Mouse (Mus musculus) right cerebral cortex, postnatal 10 days (tissue): ENCODE measurements around the gene Art2b.
"Not testable (repeated sequence)": the region's sequence is repeated elsewhere in the genome, so short reads cannot be mapped to it uniquely, and the experiment has no call there.

Experiments
- DNase-seq, 2 experiments: peaks; one replicate each; pipeline ENCODE4 v3.0.0; 2021; ENCODE audit warnings: low spot score in 2 of 2

Gene Art2b

DNA sequence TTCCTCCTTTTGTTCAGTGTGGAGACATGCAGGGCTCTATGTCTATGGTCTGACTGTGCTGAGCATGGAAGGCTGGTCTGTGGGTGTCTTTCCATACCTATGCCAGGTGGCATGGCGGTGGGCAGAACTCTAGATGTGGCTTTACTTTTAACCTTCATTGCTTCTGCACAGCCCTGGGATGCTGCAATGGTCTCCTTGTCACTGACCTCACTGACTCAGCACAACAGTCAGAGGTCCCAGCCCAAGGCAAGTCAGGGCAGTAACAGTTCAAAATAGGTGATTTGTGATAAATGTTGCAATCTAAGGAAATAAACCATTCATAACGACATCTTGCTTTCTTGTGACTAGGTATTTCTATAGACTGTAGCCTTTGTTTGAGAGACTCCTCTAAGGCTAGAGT lies 21.3 kb downstream of the Art2b start:
- no peak for DNase-seq

DNA sequence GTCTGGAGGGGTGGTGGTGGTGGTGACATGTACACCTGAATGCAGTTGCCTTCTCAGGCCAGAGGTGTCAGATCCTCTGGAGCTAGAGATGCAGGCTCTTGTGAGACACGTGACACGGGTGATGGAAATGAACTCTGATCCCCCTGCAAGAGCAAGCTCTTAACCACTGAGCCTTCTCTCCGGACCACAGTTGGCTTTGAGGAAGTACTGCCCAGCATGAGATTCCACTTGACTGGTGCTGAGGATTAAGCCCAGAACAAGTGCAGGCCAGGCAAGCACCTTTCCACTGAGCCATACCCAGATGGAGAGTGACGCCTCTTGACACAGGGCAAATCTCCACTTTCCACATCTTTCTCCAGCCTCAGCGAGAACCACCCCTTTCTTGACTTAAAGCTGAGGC lies 26.0 kb downstream of the Art2b start:
- DNase-seq = not testable (repeated sequence)

DNA sequence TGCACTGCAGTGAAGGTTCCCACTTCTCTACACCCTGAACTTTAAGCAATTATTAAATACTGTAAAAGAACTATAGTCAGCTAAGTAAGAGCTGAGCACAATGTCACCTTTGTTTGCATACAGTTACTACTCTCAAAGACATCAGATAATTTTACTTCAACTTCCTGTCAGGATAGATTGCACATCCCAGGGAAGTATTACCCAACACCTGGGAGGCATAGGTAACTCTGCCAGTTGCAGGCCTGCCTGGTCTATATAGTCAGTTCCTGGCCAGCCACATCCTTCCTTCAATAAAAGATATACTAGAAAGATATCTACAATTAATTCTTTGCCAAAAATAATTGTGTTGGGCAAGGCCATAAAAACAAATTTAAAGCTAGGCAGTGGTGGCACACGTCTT lies 28.0 kb downstream of the Art2b start:
- DNase-seq = no peak

DNA sequence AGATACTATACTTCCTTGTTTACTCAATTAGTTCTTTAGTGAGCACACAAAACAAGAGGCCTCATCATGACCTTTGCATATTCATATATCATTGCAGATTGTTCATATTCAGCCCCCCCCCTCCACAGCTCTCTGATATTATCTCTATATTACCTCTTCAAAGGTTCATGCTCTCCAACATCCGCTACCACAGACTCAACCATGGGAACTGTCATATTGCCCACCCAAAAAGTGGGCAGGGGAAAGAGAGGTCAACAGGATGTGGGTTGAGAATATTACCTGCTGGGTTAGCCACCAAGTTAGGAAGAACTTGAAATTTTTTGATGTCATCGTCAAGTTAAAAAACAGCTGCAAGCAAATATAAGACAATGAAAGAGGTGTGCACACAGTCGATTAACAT lies 29.9 kb downstream of the Art2b start:
- not testable (repeated sequence) for DNase-seq

DNA sequence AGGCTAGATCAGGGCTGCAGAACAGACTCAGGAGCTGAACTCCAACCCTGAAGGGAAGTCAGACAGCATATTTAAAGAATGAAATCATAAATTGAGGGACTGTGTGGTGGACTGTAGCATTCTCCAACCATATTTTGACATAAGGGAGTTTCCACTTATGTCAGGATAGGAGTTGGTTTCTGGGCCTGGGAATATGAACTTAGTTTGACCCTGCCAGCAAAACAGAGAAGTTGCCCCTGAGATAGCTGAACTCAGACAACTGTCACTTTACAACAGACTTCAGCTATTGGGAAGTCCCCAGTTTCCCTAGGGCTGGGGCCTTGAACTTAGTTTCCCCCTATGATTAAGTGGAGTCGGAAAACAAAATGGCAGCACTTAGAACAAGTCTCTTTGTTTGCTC lies 33.9 kb downstream of the Art2b start:
- no peak for DNase-seq

DNA sequence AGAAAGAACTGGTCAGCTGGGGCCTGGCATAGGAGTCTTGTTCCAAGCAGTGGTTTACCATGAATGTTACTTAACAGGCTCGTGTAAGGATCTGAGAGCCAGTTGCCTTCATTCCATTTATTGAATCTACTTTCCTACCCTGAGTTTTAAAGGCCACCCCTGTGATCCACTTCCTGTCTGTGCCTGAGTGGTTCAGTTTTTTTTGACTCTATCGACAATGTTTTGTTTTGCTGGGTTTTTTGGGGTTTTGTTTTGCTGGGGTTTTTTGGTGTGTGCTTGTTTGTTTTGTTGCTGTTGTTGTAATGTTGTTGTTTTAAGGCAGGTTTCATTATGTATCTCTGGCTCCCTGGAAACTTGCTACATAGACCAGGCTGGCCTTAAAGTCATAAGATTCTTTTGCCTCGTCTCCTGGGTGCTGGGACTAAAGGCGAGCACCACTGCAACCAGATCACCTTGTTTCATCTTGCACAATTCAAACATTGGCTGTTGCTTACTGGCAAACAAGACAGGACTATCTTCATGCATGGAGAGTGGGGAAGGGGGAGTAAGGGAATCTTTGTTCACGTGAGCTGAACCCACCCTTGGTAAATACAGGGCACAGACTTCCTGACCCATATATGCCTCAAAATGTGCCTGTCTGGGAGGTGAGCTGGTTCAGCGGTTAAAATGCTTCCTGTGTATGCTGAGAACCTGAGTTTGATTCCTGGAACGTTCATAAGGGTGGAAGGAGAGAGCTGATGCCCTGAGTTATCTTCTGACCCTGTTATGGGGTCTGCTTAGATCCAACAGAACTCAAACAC lies 34.5 kb downstream of the Art2b start:
- no peak for DNase-seq

DNA sequence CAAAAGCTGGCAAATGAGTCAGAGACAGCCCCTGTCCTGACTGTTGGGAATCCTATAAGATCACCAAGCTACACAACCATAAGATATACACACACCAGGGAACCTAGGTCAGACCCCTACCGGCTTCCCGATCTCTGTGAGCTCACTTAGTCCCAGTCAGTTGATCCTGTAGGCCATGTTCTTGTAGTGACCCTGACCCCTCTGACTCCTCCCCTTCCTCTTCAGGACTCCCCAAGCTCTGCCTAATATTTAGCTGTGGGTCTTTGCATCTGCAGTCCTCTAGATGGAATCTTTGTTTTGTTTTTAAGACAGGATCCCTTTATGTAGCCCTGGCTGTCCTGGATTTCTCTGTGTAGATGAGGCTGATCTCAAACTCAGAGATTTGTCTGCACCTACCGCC lies 36.1 kb downstream of the Art2b start:
- no peak for DNase-seq

DNA sequence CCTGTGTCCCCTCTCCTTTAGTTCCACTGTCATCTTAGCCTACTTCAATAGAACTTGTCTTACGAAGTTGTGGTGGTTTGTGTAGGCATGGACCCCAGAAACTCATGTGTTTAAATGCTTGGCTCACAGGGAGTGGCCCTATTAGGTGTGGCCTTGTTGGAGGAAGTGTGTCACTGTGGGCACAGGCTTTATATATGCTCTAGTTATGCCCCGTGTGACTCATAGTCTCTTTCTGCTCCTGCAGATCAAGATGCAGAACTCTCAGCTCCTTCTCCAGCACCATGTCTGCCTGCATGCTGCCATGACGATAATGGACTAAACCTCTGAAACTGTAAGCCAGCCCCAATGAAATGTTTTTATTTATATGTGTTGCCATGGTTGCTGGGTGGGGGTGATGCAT lies 37.7 kb downstream of the Art2b start:
- no peak for DNase-seq

DNA sequence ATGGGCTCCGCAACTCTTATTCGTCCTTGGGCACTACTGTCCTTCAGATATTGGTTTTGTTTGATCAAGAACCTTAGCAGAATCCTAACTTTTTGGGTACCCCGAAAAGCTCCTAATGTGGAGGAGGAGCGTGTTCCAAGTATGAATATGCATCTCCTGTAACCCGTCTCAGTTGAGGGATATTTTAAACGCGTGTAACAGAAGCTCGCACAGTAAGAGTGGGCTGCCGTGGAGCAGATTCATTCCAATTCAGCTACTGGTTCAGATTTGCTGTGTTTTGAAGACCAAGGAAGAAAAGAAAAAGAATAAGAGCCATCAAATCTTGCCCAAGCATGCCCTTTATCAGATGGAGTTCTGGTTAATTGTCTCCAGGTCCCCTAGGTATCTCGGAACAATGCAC lies 43.7 kb downstream of the Art2b start:
- DNase-seq = peak; percentile 66 to 79

DNA sequence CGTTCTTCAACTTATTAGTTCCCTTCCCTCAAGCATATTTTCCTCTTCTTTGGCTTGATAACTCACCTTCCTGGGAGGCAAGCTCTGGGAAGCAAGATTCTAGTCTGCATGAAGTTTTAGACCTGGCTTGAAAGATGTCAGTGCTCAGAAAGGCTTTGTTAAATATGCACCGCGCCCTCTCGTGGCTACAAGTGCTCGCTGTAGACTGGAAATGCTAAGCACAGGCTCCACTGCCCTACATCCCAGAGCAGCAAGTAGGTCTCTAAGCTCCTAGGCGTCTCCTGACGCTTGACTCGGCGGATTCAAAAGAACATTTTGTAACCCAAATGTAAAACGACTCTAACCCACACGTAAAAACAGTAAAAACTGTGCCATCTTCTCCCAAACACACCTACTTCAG lies 44.3 kb downstream of the Art2b start:
- peak; percentile 89 to 91 for DNase-seq

DNA sequence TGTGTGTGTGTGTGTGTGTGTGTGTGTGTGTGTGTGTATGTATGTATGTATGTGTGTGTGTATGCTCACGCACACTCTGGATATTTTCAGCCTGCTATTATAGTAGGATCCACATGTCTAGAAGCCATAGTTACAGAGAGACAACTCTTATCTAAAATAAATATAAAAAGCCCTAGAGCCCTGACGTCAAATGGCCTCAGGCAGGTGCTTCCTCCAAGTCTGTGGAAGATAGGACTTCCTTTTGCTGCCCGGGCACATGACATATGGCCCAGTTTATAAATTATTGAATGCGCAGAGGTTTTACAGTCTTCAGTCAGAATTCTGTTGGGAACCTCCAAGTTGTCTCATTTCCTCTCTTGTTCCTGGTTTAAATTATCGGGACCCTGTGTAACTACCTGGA lies 44.7 kb downstream of the Art2b start:
- DNase-seq = no peak

DNA sequence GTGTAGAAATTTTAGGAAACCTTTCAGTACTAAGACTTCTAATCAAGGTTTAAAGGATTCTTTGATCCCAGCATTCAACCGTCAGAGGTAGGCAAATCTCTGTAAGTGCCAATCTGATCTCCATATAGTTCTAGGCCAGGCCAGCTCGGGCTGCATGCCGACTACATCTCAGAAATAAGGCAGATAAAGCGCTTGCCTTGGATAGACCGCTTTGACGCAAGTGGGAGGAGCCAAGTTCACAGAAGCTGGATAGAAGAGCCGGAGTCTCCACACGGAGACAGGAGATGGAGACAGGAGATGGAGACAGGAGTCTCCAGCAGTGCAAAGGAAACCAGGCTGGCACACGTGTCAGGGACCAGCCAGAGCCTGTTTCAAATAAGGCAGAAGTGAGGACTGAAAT lies 45.6 kb downstream of the Art2b start:
- DNase-seq = no peak

DNA sequence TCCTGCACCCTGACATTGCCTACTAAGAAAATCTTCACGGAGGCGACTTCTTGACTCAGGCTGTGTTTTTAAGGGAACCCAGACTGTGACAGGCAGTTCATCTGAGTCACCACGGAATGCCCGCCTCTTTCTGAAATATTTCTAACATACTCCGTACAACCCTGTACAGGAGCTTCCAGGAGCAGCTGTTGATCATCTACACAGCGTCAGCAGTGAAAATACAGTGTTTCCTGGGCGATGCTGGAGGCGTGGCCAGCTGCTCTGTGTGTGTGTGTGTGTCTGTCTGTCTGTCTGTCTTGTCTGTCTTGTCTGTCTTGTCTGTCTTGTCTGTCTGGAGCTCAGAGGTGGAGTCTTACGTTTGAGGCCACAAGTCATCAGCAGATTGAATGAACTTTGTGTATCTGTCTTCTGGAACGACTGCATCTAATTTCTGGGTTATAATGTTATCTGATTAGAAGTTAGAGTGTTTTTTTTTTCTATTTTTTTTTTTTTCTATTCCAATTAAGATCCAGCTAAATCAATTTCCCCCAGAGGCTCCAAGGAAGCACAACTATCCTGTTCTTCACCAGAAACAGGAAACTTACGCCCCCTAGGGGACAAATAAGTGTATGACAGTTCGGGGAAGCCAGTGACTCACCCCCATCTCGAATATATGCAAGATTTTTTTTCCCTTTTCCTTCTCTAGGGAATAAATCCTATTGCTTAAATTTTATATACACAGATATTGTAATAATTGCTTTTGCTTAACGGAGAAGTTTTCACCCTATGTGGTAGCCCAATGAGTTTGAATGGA lies 47.1 kb downstream of the Art2b start:
- DNase-seq = peak; percentile 79 to 81

DNA sequence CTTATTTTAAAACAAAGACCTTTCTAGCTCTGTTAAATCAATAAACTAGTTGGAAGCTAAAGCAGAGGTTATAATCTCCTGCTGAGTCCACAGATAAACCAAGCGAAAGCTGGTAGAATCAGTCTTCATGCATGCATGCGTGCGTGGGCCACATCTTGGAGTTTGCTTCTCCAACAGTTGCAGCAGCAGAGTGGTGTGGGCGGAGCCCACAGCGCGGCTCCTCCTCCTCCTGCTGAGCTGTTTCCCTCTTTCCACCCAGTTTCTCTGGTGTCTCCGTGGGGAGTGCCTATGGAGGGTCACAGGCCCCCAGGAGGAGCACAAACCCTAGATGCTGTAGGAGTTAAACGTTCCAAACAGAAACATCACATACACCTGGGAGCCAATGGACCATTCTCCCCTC lies 47.9 kb downstream of the Art2b start:
- peak in 1 of 2 experiments; percentile 54 for DNase-seq

DNA sequence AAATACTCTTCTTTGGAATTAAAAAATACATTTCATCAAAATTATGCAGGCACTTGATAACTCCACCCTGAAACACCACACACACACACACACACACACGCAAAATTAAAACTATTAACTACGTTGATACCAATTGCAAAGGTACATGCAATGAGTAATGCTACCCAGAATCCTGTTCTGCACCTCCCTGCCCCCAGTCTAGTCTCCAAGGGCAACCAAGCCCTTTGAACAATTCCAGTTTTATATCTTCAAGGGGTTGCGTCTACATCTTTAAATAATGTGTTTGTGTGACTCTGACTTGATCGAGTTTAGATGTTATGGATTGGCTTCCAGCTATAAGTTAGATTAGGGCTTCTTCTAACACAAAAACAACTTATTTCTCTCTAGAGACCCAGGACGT lies 49.9 kb downstream of the Art2b start:
- DNase-seq = peak in 1 of 2 experiments; percentile 59

DNA sequence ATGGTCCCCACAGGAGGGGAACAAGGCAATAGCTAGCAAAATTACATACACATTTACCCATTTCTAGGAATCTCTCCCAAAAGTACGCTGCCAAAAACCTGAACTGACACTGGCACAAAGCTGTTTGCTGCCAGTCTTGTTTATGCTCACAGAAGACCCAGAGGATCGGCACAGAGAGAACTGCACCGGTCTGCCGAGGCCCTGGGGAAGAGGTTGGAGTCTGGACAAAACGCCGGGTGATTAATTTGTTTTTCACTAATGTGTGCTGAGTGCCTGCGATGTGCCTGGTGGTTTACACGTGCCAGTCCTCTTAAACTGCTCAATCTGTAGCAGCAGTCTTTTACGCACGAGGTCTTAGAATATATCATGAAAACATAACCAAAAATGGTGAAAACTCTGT lies 50.3 kb downstream of the Art2b start:
- no peak for DNase-seq

DNA sequence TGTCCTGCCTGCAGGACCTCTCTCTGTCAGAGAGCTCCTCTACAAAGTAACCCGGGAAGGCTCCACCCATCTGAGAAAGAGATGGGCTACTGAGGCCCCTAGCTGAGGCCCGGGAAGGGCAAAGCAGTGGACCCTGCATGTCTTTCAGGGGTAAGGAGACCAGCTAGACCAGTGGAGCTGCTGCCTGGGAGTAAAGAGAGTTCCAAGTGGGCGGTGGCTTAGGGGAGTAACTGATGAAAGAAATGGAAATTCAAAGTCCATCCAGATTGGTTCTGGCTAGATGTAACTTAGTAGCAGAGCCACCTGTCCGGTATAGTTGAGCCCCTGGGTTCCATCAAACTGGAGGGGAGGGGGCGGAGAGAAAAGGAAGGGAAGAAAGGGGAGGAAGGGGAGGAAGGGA lies 51.0 kb downstream of the Art2b start:
- no peak for DNase-seq
